Mouse (Mus musculus) ES-Bruce4 (cell line): Measurements from ENCODE around the gene A030003K21Rik.

Experiments used
- CTCF ChIP-seq: IDR thresholded peaks from one replicate; pipeline ENCODE4 v1.8.1; 2011; ENCODE audit warnings: low read depth, low read length
- EP300 ChIP-seq: IDR thresholded peaks from 2 replicates; pipeline ENCODE4 v1.6.1; 2011; ENCODE audit warnings: low read depth, low read length; ENCODE audit not compliant: insufficient read depth
- POLR2A ChIP-seq: IDR thresholded peaks from one replicate; pipeline ENCODE4 v1.8.1; 2011; ENCODE audit warnings: low read length; ENCODE audit not compliant: insufficient read depth

DNA sequence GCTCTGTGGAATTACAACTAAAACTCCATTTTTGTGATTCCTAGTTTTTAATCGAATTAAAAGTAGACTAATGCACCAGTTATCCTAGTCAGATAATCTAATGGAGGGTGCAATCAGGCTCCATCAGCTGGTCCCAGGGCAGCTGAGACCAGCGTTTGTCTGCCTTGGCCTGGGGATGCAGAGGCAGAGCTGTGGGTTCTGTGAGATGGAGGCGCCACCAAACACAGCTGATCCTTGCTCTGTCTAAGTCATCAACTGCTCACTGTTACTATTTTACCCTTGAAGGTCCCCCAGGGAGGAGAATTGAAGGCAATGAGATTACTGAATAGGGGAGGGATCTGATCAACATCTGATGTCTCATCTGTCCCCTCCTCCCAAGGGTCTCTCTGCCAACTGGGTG, 23.2 kb upstream of the A030003K21Rik start:
- TF ChIP-seq CTCF: no peak
- no peak for TF ChIP-seq POLR2A
- no peak for TF ChIP-seq EP300
